Mouse (Mus musculus) right cerebral cortex, adult 2 months (tissue): ENCODE data around the gene Cdc25a.
A peak's percentile ranks its signal among the peaks of the same experiment; 100 is the strongest.

ENCODE experiments used
- DNase-seq, 2 experiments: peaks; one replicate each; pipeline ENCODE4 v3.0.0; 2021 to 2022; ENCODE audit warnings: low spot score in 2 of 2

Gene Cdc25a

GRCm38 (mm10) chr9:109931257-109932171, 56.1 kb downstream of the Cdc25a start, which contains the start of gene Map4:
Gene Map4, plus strand, starts transcription at chr9:109931460.
- peak; percentile 98 for DNase-seq

DNA sequence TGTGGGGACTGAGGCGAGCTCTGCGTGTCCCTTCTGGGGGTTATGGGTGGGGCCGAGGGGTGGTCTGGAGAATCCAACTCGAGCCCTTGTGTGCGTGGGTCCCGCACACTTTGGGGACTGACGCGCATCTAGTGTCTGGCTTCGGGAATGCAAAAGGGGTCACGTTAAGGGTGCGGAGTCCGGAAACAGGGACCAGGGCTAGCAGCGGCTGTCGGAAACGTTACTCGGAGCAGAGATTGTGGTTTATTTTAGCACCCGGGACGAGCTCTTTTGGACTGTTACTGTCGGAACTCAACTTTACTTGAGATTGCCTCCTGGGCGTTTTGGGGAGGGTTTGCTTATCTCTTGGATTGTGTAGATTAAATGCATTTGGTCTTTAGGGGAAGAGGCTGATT, 57.0 kb downstream of the Cdc25a start:
- DNase-seq: peak in 1 of 2 experiments; percentile 26

DNA sequence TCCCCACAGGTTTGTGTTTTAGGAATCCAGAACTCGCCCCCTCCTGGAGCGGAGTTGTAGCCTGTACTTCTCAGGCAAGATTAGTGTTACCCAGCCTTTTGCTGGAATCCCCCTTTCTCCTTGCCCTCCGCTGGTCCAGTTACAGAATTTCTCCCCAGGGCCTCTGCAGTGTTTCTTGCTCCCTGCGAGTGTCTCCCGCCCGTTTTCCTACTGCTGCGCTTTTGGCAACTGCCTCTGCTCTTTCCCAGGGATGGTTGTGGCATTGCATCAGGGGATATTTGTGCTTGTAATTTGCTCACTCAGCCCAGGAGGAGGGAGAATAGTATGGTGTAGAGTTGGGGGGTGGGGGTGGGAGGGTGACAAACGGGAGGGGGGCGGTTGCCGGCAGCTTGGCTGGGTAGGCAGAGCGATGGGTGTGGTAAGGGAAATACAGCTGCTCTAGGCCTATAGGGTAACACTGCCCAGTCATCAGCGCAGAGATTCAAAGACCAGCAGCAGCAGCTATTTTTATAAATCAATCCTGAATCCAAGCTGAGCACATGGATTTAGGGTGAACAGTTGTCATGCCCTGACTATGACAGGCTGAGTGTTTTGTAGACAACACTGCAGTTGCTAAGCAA, 57.5 kb downstream of the Cdc25a start:
- DNase-seq: peak; percentile 54 to 58

DNA sequence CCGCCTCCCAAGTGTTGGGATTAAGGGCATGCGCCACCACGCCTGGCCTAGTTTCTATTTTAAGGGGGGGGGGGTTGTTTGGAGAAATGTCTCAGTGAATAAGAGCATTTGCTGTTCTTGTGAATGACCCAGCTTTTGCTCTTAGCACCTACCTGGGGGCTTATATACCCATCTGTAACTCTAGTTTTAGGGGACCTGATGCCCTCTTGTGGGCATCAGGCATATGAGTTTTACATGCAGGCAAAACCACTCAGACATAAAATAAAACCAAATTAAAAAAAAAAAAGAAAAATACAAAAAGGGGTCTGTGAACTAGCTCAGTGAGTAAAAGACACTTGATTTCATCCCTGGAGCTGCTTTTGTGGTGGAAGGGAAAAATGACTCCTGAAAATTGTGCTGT, 64.0 kb downstream of the Cdc25a start:
- no peak for DNase-seq

GRCm38 (mm10) chr9:109942796-109943195, 67.4 kb downstream of the Cdc25a start:
- no peak for DNase-seq
